Mouse (Mus musculus): ENCODE measurements around the gene Gm49395. TPM values are rescaled to one million over a fixed set of nuclear protein-coding genes. Genes with fewer than 3 reads are reported as not detected.
A peak's percentile ranks its signal among the peaks of the same experiment; 100 is the strongest.

Gm49395 gene
- polyA plus RNA-seq, 1 experiment from 2014 or later = 11.1 TPM

GRCm38 (mm10) chr13:115091511-115091910, 10.2 kb downstream of the Gm49395 start:
- Histone ChIP-seq H3K4me2 (peak overlapping the region; percentile 97), H3K9me3 (replicated peaks; ENCODE audit: control insufficient read depth, low read length) (no peaks in the 10 kb centered on the region), H3K4me1 (ENCODE audit: control insufficient read depth, insufficient read depth, low read length) (peaks cover 30% of the 10 kb centered on the region), H3K9ac (ENCODE audit: low read depth, low read length) (no peak overlapping the region), H3K4me3 (ENCODE audit: low read depth, low read length) (no peak overlapping the region), H3K36me3 (ENCODE audit: control insufficient read depth, insufficient read depth, low read length) (peaks cover 6% of the 10 kb centered on the region), H3K27me3 (ENCODE audit: control insufficient read depth, insufficient read depth, low read length) (no peaks in the 10 kb centered on the region), H3K27ac (ENCODE audit: low read depth, low read length) (peak overlapping the region; percentile 95; the same call in 1 of the 2 replicates)
- 42% methylated on average over 3 of the region's 3 CpGs for WGBS (ENCODE audit: insufficient replicate concordance)
- no peak for ATAC-seq (replicated peaks; ENCODE audit: insufficient number of reproducible peaks, low FRiP score, low TSS enrichment)

DNA sequence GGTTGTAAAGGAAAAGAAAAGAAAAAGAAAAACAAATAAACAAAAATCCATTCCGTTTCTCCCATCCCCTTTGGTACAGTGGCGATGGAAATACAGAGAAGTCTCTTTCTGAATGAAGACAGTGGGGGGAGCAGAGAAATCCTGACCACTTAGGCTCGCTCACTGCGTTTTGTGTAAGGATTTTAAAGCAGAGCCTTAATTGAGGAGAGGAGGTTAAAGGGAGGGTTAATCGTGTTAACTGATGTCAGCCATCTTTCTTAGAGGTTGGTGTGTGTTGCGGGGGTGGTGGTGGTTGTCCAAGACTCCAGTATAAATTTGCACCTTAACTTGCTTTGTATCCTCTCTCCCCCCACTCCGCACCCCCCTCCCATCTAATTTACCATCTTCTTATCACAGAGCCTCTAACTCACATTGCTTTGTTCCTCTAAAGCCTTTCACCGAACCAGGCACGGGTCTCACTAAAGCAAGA, 10.7 kb downstream of the Gm49395 start:
- Histone ChIP-seq H3K27ac (ENCODE audit: low read depth, low read length) (peak overlapping the region; percentile 95), H3K4me2 (peak overlapping the region; percentile 97), H3K4me1 (ENCODE audit: control insufficient read depth, insufficient read depth, low read length) (peaks cover 27% of the 10 kb centered on the region), H3K36me3 (ENCODE audit: control insufficient read depth, insufficient read depth, low read length) (peaks cover 6% of the 10 kb centered on the region), H3K27me3 (ENCODE audit: control insufficient read depth, insufficient read depth, low read length) (no peaks in the 10 kb centered on the region), H3K9ac (ENCODE audit: low read depth, low read length) (peak overlapping the region; percentile 91), H3K9me3 (replicated peaks; ENCODE audit: control insufficient read depth, low read length) (no peaks in the 10 kb centered on the region), H3K4me3 (ENCODE audit: low read depth, low read length) (peak overlapping the region; percentile 76)
- WGBS (ENCODE audit: insufficient replicate concordance) = 29% methylated on average over 9 of the region's 9 CpGs
- 0 out of 2 replicates have a peak, but pooled peaks have one; percentile 0 for ATAC-seq (replicated peaks; ENCODE audit: insufficient number of reproducible peaks, low FRiP score, low TSS enrichment)

- no peaks in the 10 kb centered on the region for H3K9me3 ChIP-seq (replicated peaks; ENCODE audit: control insufficient read depth, low read length)
- H3K9ac ChIP-seq (ENCODE audit: low read depth, low read length) = peak within 1 kb of the TSS; percentile 91
- no peaks in the 10 kb centered on the region for H3K27me3 ChIP-seq (ENCODE audit: control insufficient read depth, insufficient read depth, low read length)
Observed at GRCm38 (mm10) chr13:115090069-115090976, 11.4 kb downstream of the Gm49395 start, which contains the start of gene Pelo. TSS of gene Pelo (minus strand) at chr13:115090186.

GRCm38 (mm10) chr13:115089395-115090025, 12.2 kb downstream of the Gm49395 start:
- H3K4me3 ChIP-seq (ENCODE audit: low read depth, low read length) = peak overlapping the region; percentile 76
- H3K27ac ChIP-seq (ENCODE audit: low read depth, low read length) = peak overlapping the region; percentile 95
- peaks cover 26% of the 10 kb centered on the region for H3K4me1 ChIP-seq (ENCODE audit: control insufficient read depth, insufficient read depth, low read length)
- peak; percentile 39 for ATAC-seq (replicated peaks; ENCODE audit: insufficient number of reproducible peaks, low FRiP score, low TSS enrichment)
- H3K36me3 ChIP-seq (ENCODE audit: control insufficient read depth, insufficient read depth, low read length) = peaks cover 6% of the 10 kb centered on the region
- H3K9ac ChIP-seq (ENCODE audit: low read depth, low read length) = peak overlapping the region; percentile 91
- H3K27me3 ChIP-seq (ENCODE audit: control insufficient read depth, insufficient read depth, low read length) = no peaks in the 10 kb centered on the region
- WGBS (ENCODE audit: insufficient replicate concordance) = 4% methylated on average over 35 of the region's 35 CpGs
- H3K4me2 ChIP-seq = peak overlapping the region; percentile 97
- H3K9me3 ChIP-seq (replicated peaks; ENCODE audit: control insufficient read depth, low read length) = no peaks in the 10 kb centered on the region

More at GRCm38 (mm10) chr13:115090069-115090976, 11.4 kb downstream of the Gm49395 start, which contains the start of gene Pelo:
- Histone ChIP-seq H3K36me3 (ENCODE audit: control insufficient read depth, insufficient read depth, low read length) (peaks cover 6% of the 10 kb centered on the region), H3K27ac (ENCODE audit: low read depth, low read length) (peak within 1 kb of the TSS; percentile 95), H3K4me3 (ENCODE audit: low read depth, low read length) (peak within 1 kb of the TSS; percentile 76), H3K4me1 (ENCODE audit: control insufficient read depth, insufficient read depth, low read length) (peaks cover 26% of the 10 kb centered on the region), H3K4me2 (peak within 1 kb of the TSS; percentile 97)
- under 1% methylated on average over 60 of the region's 60 CpGs for WGBS (ENCODE audit: insufficient replicate concordance)
- ATAC-seq (replicated peaks; ENCODE audit: insufficient number of reproducible peaks, low FRiP score, low TSS enrichment) = peak; percentile 92

GRCm38 (mm10) chr13:115089020-115089394, 12.7 kb downstream of the Gm49395 start:
- no peaks in the 10 kb centered on the region for H3K9me3 ChIP-seq (replicated peaks; ENCODE audit: control insufficient read depth, low read length)
- no peaks in the 10 kb centered on the region for H3K27me3 ChIP-seq (ENCODE audit: control insufficient read depth, insufficient read depth, low read length)
- peak overlapping the region; percentile 76 for H3K4me3 ChIP-seq (ENCODE audit: low read depth, low read length)
- ATAC-seq (replicated peaks; ENCODE audit: insufficient number of reproducible peaks, low FRiP score, low TSS enrichment) = no peak
- peak overlapping the region; percentile 97 for H3K4me2 ChIP-seq
- 55% methylated on average over 11 of the region's 11 CpGs for WGBS (ENCODE audit: insufficient replicate concordance)
- H3K36me3 ChIP-seq (ENCODE audit: control insufficient read depth, insufficient read depth, low read length) = peaks cover 6% of the 10 kb centered on the region
- peaks cover 26% of the 10 kb centered on the region for H3K4me1 ChIP-seq (ENCODE audit: control insufficient read depth, insufficient read depth, low read length)
- peak overlapping the region; percentile 95 for H3K27ac ChIP-seq (ENCODE audit: low read depth, low read length)
- H3K9ac ChIP-seq (ENCODE audit: low read depth, low read length) = peak overlapping the region; percentile 91

- Histone ChIP-seq H3K9me3 (replicated peaks; ENCODE audit: control insufficient read depth, low read length) (no peaks in the 10 kb centered on the region), H3K9ac (ENCODE audit: low read depth, low read length) (no peak overlapping the region), H3K27me3 (ENCODE audit: control insufficient read depth, insufficient read depth, low read length) (no peaks in the 10 kb centered on the region), H3K4me1 (ENCODE audit: control insufficient read depth, insufficient read depth, low read length) (peaks cover 19% of the 10 kb centered on the region), H3K36me3 (ENCODE audit: control insufficient read depth, insufficient read depth, low read length) (peaks cover 6% of the 10 kb centered on the region), H3K27ac (ENCODE audit: low read depth, low read length) (no peak overlapping the region), H3K4me2 (no peak overlapping the region), H3K4me3 (ENCODE audit: low read depth, low read length) (no peak overlapping the region)
- no peak for ATAC-seq (replicated peaks; ENCODE audit: insufficient number of reproducible peaks, low FRiP score, low TSS enrichment)
- 76% methylated on average over 6 of the region's 6 CpGs for WGBS (ENCODE audit: insufficient replicate concordance)
Observed at GRCm38 (mm10) chr13:115085974-115086373, 15.7 kb downstream of the Gm49395 start.

DNA sequence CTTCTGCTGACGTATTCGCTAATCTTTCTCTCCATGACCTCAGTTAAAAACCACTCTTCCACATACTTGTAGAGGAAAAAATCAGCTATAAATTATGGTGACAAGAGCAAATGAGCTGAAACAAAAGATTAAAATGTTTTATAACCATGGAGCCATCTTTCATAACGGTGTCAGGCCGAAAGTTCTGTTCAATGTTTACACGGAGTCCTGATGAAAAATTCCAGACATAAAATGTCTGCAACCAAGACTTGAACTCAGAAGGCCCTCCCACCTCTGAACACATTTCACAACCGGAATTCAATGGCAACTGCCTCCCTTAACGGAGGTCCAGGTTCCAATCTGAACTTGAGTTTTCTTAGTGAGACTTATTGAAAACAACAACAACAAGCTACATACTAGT, 19.4 kb downstream of the Gm49395 start:
- no peak overlapping the region for H3K4me3 ChIP-seq (ENCODE audit: low read depth, low read length)
- H3K27ac ChIP-seq (ENCODE audit: low read depth, low read length) = no peak overlapping the region
- H3K9ac ChIP-seq (ENCODE audit: low read depth, low read length) = no peak overlapping the region
- H3K27me3 ChIP-seq (ENCODE audit: control insufficient read depth, insufficient read depth, low read length) = no peaks in the 10 kb centered on the region
- H3K4me1 ChIP-seq (ENCODE audit: control insufficient read depth, insufficient read depth, low read length) = peaks cover 3% of the 10 kb centered on the region
- WGBS (ENCODE audit: insufficient replicate concordance) = 78% methylated on average over 7 of the region's 7 CpGs
- ATAC-seq (replicated peaks; ENCODE audit: insufficient number of reproducible peaks, low FRiP score, low TSS enrichment) = no peak
- no peak overlapping the region for H3K4me2 ChIP-seq
- no peaks in the 10 kb centered on the region for H3K36me3 ChIP-seq (ENCODE audit: control insufficient read depth, insufficient read depth, low read length)
- no peaks in the 10 kb centered on the region for H3K9me3 ChIP-seq (replicated peaks; ENCODE audit: control insufficient read depth, low read length)

- 80% methylated on average over 3 of the region's 3 CpGs for WGBS (ENCODE audit: insufficient replicate concordance)
- no peak for ATAC-seq (replicated peaks; ENCODE audit: insufficient number of reproducible peaks, low FRiP score, low TSS enrichment)
- H3K36me3 ChIP-seq (ENCODE audit: control insufficient read depth, insufficient read depth, low read length) = no peaks in the 10 kb centered on the region
- H3K27me3 ChIP-seq (ENCODE audit: control insufficient read depth, insufficient read depth, low read length) = no peaks in the 10 kb centered on the region
- H3K27ac ChIP-seq (ENCODE audit: low read depth, low read length) = no peak overlapping the region
- no peak overlapping the region for H3K4me2 ChIP-seq
- no peak overlapping the region for H3K9ac ChIP-seq (ENCODE audit: low read depth, low read length)
- no peak overlapping the region for H3K4me3 ChIP-seq (ENCODE audit: low read depth, low read length)
- no peaks in the 10 kb centered on the region for H3K9me3 ChIP-seq (replicated peaks; ENCODE audit: control insufficient read depth, low read length)
- H3K4me1 ChIP-seq (ENCODE audit: control insufficient read depth, insufficient read depth, low read length) = no peaks in the 10 kb centered on the region; the same call in 1 of the 2 replicates
Observed at GRCm38 (mm10) chr13:115079996-115080585, 21.6 kb downstream of the Gm49395 start.
